Comparison of ENCODE assay signal across 20 mouse cellular contexts in genomic region chr1:52607700-52608099, GRCm38 (mm10). TPM values are rescaled to one million over a fixed set of nuclear protein-coding genes. Genes with fewer than 3 reads are reported as not detected.
DNase-seq lines count a peak whose midpoint lies in the region; ATAC-seq lines count a peak whose summit lies in the region.
"Had no signal": no experiment of that assay in that cellular context is flagged by ENCODE, and none has a peak within 500 bp of the region (broad histone marks: within the 10 kb centered on the region; RNA-seq: fewer than 3 reads in every experiment).

No protein-coding gene starts in this region.

- no peak overlapping the region for H3K4me2 ChIP-seq in midbrain, embryonic 14.5 days (ENCODE audit: low read length)
- H3K4me2 ChIP-seq: forebrain, embryonic 13.5 days; heart, embryonic 13.5 days; hindbrain, embryonic 13.5 days had no signal

- WGBS in midbrain, embryonic 14.5 days: 96% methylated on average over 1 of the region's 1 CpGs

- H3K36me3 ChIP-seq in midbrain, embryonic 14.5 days (ENCODE audit: control insufficient read depth, insufficient read depth, low read length): no peaks in the 10 kb centered on the region
- H3K36me3 ChIP-seq: embryonic facial prominence, embryonic 10.5 days; heart, embryonic 13.5 days; hindbrain, embryonic 13.5 days had no signal

- H3K27ac ChIP-seq in midbrain, embryonic 14.5 days (replicated peaks; ENCODE audit: low read depth, low read length): no peak overlapping the region
- H3K27ac ChIP-seq: embryonic facial prominence, embryonic 10.5 days; forebrain, embryonic 13.5 days; gastrocnemius, adult 2 months; heart, embryonic 13.5 days; hindbrain, embryonic 13.5 days; hindbrain, postnatal 0 days had no signal

- H3K9ac ChIP-seq in midbrain, embryonic 14.5 days (replicated peaks; ENCODE audit: low read length): no peak overlapping the region
- H3K9ac ChIP-seq: forebrain, embryonic 13.5 days; heart, embryonic 13.5 days; hindbrain, embryonic 13.5 days had no signal

- peak; percentile 27 for DNase-seq in 416B (ENCODE audit: low read depth)
- peak; percentile 36 for DNase-seq in CD4-positive helper T cell, adult 2 months (ENCODE audit: low read depth, low spot score)
- DNase-seq in T-cell, adult 2 months (ENCODE audit: low spot score): peak; percentile 26
- DNase-seq in heart, postnatal 14 days: no peak
- no peak for DNase-seq in cerebellum, adult 11-12 months
- no peak for DNase-seq in midbrain, embryonic 14.5 days
- DNase-seq: adrenal gland, postnatal 25 days; B cell, adult 2 months; cerebellum, adult 2 months; cerebellum, postnatal 10 days; gastrocnemius, adult 2 months; gastrocnemius, postnatal 25 days; heart, adult 11 months had no signal

- no peak overlapping the region for H3K4me3 ChIP-seq in midbrain, embryonic 14.5 days (replicated peaks; ENCODE audit: low read depth, low read length)
- H3K4me3 ChIP-seq: embryonic facial prominence, embryonic 10.5 days; forebrain, embryonic 13.5 days; gastrocnemius, adult 2 months; heart, embryonic 13.5 days; hindbrain, embryonic 13.5 days had no signal

- intact Hi-C loops in heart, postnatal 14 days (cut with DNase I): no loop called here

- 0 out of 2 replicates have a peak, but pooled peaks have one; percentile 6 for ATAC-seq in megakaryocyte progenitor cell, adult 5-6 weeks (replicated peaks; ENCODE audit: poor library complexity)
- ATAC-seq in midbrain, embryonic 14.5 days (ENCODE audit: low FRiP score, low TSS enrichment): no peak
- ATAC-seq: forebrain, embryonic 13.5 days; hindbrain, postnatal 0 days; intestine, embryonic 16.5 days had no signal

- H3K9me3 ChIP-seq in midbrain, embryonic 14.5 days (ENCODE audit: control insufficient read depth, low read length): no peaks in the 10 kb centered on the region
- H3K9me3 ChIP-seq: hindbrain, embryonic 13.5 days had no signal

- H3K27me3 ChIP-seq in midbrain, embryonic 14.5 days (ENCODE audit: control insufficient read depth, insufficient read depth, low read length): no peaks in the 10 kb centered on the region
- H3K27me3 ChIP-seq: forebrain, embryonic 13.5 days; heart, embryonic 13.5 days; hindbrain, embryonic 13.5 days had no signal

- no peaks in the 10 kb centered on the region for H3K4me1 ChIP-seq in midbrain, embryonic 14.5 days (ENCODE audit: control insufficient read depth, insufficient read depth, low read length)
- H3K4me1 ChIP-seq: embryonic facial prominence, embryonic 10.5 days; forebrain, embryonic 13.5 days; heart, embryonic 13.5 days; hindbrain, embryonic 13.5 days had no signal

RNA-seq across cellular contexts. Expression of gene Nemp2, which starts 22.8 kb away (rescaled TPM):
- 10.4 and 11.1 TPM in 2 replicates for total RNA-seq in megakaryocyte progenitor cell, adult 5-6 weeks (2015)
- total RNA-seq in megakaryocyte progenitor cell, adult 5-6 weeks (2017): 6.5 and 11.2 TPM in 2 replicates
- total RNA-seq in heart, postnatal 14 days (2021): 1 to 10 TPM; 1.6 to 2.1 TPM
- polyA plus RNA-seq in midbrain, embryonic 14.5 days (2014; fragmentation: Nextera tagmentation; extraction: Ambion mirVana): 5.5 and 7.6 TPM in 2 replicates

Comparison
In these comparisons a context has a peak if more than half of its experiments do, and no peak if none do; other contexts are left out.
1. DNase-seq: peak in 416B (single experiment), CD4-positive helper T cell, adult 2 months (single experiment) and T-cell, adult 2 months (single experiment); none in heart, postnatal 14 days (0 of 2), cerebellum, adult 11-12 months (single experiment) and midbrain, embryonic 14.5 days (single experiment).